ENCODE assay signal across 14 mouse cellular contexts in genomic region chr13:63356101-63356500, GRCm38 (mm10).
"Had no signal": no experiment of that assay in that cellular context is flagged by ENCODE, and none has a peak within 500 bp of the region (broad histone marks: within the 10 kb centered on the region; RNA-seq: fewer than 3 reads in every experiment).

No protein-coding gene starts in this region.

- H3K27ac ChIP-seq: heart, embryonic 10.5 days; hindbrain, embryonic 13.5 days; hindbrain, embryonic 15.5 days; hindbrain, postnatal 0 days; layer of hippocampus, adult 2 months; left cerebral cortex, adult 2 months; limb, embryonic 10.5 days; limb, embryonic 12.5 days; liver, embryonic 13.5 days; liver, embryonic 15.5 days had no signal

- H3K4me2 ChIP-seq: heart, embryonic 12.5 days; hindbrain, embryonic 13.5 days; hindbrain, embryonic 15.5 days; limb, embryonic 12.5 days; liver, embryonic 11.5 days; liver, embryonic 13.5 days; liver, embryonic 15.5 days had no signal

- H3K36me3 ChIP-seq: heart, embryonic 10.5 days; heart, embryonic 12.5 days; hindbrain, embryonic 13.5 days; hindbrain, embryonic 15.5 days; limb, embryonic 10.5 days; limb, embryonic 12.5 days; liver, embryonic 13.5 days; liver, embryonic 15.5 days had no signal

- H3K4me1 ChIP-seq: heart, embryonic 10.5 days; heart, embryonic 12.5 days; hindbrain, embryonic 13.5 days; hindbrain, embryonic 15.5 days; limb, embryonic 10.5 days; liver, embryonic 15.5 days had no signal

- H3K27me3 ChIP-seq: heart, embryonic 12.5 days; hindbrain, embryonic 13.5 days; hindbrain, embryonic 15.5 days; limb, embryonic 12.5 days; liver, embryonic 13.5 days; liver, embryonic 15.5 days had no signal

- H3K4me3 ChIP-seq: heart, embryonic 10.5 days; heart, embryonic 12.5 days; hindbrain, embryonic 13.5 days; hindbrain, embryonic 15.5 days; layer of hippocampus, adult 2 months; left cerebral cortex, adult 2 months; limb, embryonic 10.5 days; limb, embryonic 12.5 days; liver, embryonic 13.5 days; liver, embryonic 15.5 days had no signal

- H3K9me3 ChIP-seq: heart, embryonic 10.5 days; heart, embryonic 12.5 days; hindbrain, embryonic 13.5 days; hindbrain, embryonic 15.5 days; limb, embryonic 10.5 days; limb, embryonic 12.5 days; liver, embryonic 13.5 days; liver, embryonic 15.5 days had no signal

- H3K9ac ChIP-seq: heart, embryonic 12.5 days; hindbrain, embryonic 13.5 days; hindbrain, embryonic 15.5 days; limb, embryonic 12.5 days; liver, embryonic 13.5 days; liver, embryonic 15.5 days; liver, postnatal 0 days had no signal

- ATAC-seq: intestine, embryonic 16.5 days; liver, postnatal 0 days had no signal
